Mouse (Mus musculus): ENCODE measurements at regions not wholly inside any gene's neighbourhood (a gene's known extent, or its start where the extent isn't known, plus 50 kb on each side); places are given as distances from the start of the nearest gene placed in this dataset.

- peak; percentile 8 for DNase-seq
- 0 out of 2 replicates have a peak, but pooled peaks have one; percentile 3 for ATAC-seq
- WGBS = 59% methylated on average over 3 of the region's 3 CpGs
These were observed 99.6 kb upstream of the Kbtbd8 start for GRCm38 (mm10) chr6:95017484-95017883.

GRCm38 (mm10) chr6:95013096-95013495 lies 103.9 kb upstream of the Kbtbd8 start:
- Histone ChIP-seq H3K9ac (no peak overlapping the region), H3K4me3 (ENCODE audit: low read depth, low read length) (no peak overlapping the region), H3K27ac (ENCODE audit: low read depth, low read length) (no peak overlapping the region), H3K27me3 (ENCODE audit: insufficient read depth, low read length) (no peaks in the 10 kb centered on the region), H3K4me1 (ENCODE audit: insufficient read depth) (no peaks in the 10 kb centered on the region), H3K9me3 (ENCODE audit: low read length) (no peaks in the 10 kb centered on the region), H3K4me2 (ENCODE audit: low read depth) (no peak overlapping the region), H3K36me3 (ENCODE audit: insufficient read depth) (no peaks in the 10 kb centered on the region)
- DNase-seq (no peak), ATAC-seq (no peak)
- 57% methylated on average over 5 of the region's 5 CpGs for WGBS
- TF ChIP-seq CTCF (IDR thresholded peaks at IDR 0.05; ENCODE audit: low read depth) = no peak

More at GRCm38 (mm10) chr6:95017484-95017883, 99.6 kb upstream of the Kbtbd8 start:
- H3K4me2 ChIP-seq (ENCODE audit: low read depth) = no peak overlapping the region
- no peaks in the 10 kb centered on the region for H3K27me3 ChIP-seq (ENCODE audit: insufficient read depth, low read length)
- no peaks in the 10 kb centered on the region for H3K9me3 ChIP-seq (ENCODE audit: low read length)
- H3K4me3 ChIP-seq (ENCODE audit: low read depth, low read length) = no peak overlapping the region
- TF ChIP-seq CTCF (IDR thresholded peaks at IDR 0.05; ENCODE audit: low read depth) = no peak
- no peak overlapping the region for H3K9ac ChIP-seq
- H3K4me1 ChIP-seq (ENCODE audit: insufficient read depth) = no peaks in the 10 kb centered on the region
- H3K36me3 ChIP-seq (ENCODE audit: insufficient read depth) = no peaks in the 10 kb centered on the region
- H3K27ac ChIP-seq (ENCODE audit: low read depth, low read length) = no peak overlapping the region

- H3K9me3 ChIP-seq (ENCODE audit: low read length) = no peaks in the 10 kb centered on the region
- 57% methylated on average over 2 of the region's 2 CpGs for WGBS
- H3K4me3 ChIP-seq (ENCODE audit: low read depth, low read length) = no peak overlapping the region
- H3K27me3 ChIP-seq (ENCODE audit: insufficient read depth, low read length) = no peaks in the 10 kb centered on the region
- H3K4me2 ChIP-seq (ENCODE audit: low read depth) = no peak overlapping the region
- DNase-seq (peak; percentile 63), ATAC-seq (no peak)
- H3K36me3 ChIP-seq (ENCODE audit: insufficient read depth) = no peaks in the 10 kb centered on the region
- TF ChIP-seq CTCF (IDR thresholded peaks at IDR 0.05; ENCODE audit: low read depth) = no peak
- H3K27ac ChIP-seq (ENCODE audit: low read depth, low read length) = no peak overlapping the region
- H3K9ac ChIP-seq = no peak overlapping the region
- H3K4me1 ChIP-seq (ENCODE audit: insufficient read depth) = no peaks in the 10 kb centered on the region
These were observed 110.6 kb upstream of the Kbtbd8 start for GRCm38 (mm10) chr6:95006485-95006884.

GRCm38 (mm10) chr6:95003716-95004115 lies 113.3 kb upstream of the Kbtbd8 start:
- Histone ChIP-seq H3K4me1 (ENCODE audit: insufficient read depth) (no peaks in the 10 kb centered on the region), H3K4me3 (ENCODE audit: low read depth, low read length) (no peak overlapping the region), H3K9ac (no peak overlapping the region), H3K27ac (ENCODE audit: low read depth, low read length) (no peak overlapping the region), H3K9me3 (ENCODE audit: low read length) (no peaks in the 10 kb centered on the region), H3K4me2 (ENCODE audit: low read depth) (no peak overlapping the region), H3K27me3 (ENCODE audit: insufficient read depth, low read length) (no peaks in the 10 kb centered on the region), H3K36me3 (ENCODE audit: insufficient read depth) (no peaks in the 10 kb centered on the region)
- TF ChIP-seq CTCF (IDR thresholded peaks at IDR 0.05; ENCODE audit: low read depth) = no peak
- DNase-seq (no peak), ATAC-seq (no peak)
- 50% methylated on average over 3 of the region's 3 CpGs for WGBS

GRCm38 (mm10) chr6:94999562-94999961 lies 117.5 kb upstream of the Kbtbd8 start:
- H3K4me1 ChIP-seq (ENCODE audit: insufficient read depth) = no peaks in the 10 kb centered on the region
- H3K9me3 ChIP-seq (ENCODE audit: low read length) = no peaks in the 10 kb centered on the region
- ATAC-seq = no peak
- no peak overlapping the region for H3K9ac ChIP-seq
- no peaks in the 10 kb centered on the region for H3K27me3 ChIP-seq (ENCODE audit: insufficient read depth, low read length)
- no peak overlapping the region for H3K4me2 ChIP-seq (ENCODE audit: low read depth)
- TF ChIP-seq CTCF (IDR thresholded peaks at IDR 0.05; ENCODE audit: low read depth) = no peak
- H3K4me3 ChIP-seq (ENCODE audit: low read depth, low read length) = no peak overlapping the region
- no peaks in the 10 kb centered on the region for H3K36me3 ChIP-seq (ENCODE audit: insufficient read depth)
- 70% methylated on average over 4 of the region's 4 CpGs for WGBS
- H3K27ac ChIP-seq (ENCODE audit: low read depth, low read length) = no peak overlapping the region
- DNase-seq = no peak

- H3K27ac ChIP-seq (ENCODE audit: low read depth, low read length) = no peak overlapping the region
- no peak for DNase-seq
- H3K9ac ChIP-seq = no peak overlapping the region
- no peak for TF ChIP-seq CTCF (IDR thresholded peaks at IDR 0.05; ENCODE audit: low read depth)
- no peaks in the 10 kb centered on the region for H3K4me1 ChIP-seq (ENCODE audit: insufficient read depth)
- no peaks in the 10 kb centered on the region for H3K9me3 ChIP-seq (ENCODE audit: low read length)
- no peaks in the 10 kb centered on the region for H3K36me3 ChIP-seq (ENCODE audit: insufficient read depth)
- 51% methylated on average over 6 of the region's 6 CpGs for WGBS
- H3K4me2 ChIP-seq (ENCODE audit: low read depth) = no peak overlapping the region
- H3K4me3 ChIP-seq (ENCODE audit: low read depth, low read length) = no peak overlapping the region
- H3K27me3 ChIP-seq (ENCODE audit: insufficient read depth, low read length) = no peaks in the 10 kb centered on the region
- no peak for ATAC-seq
These were observed 118.0 kb upstream of the Kbtbd8 start for GRCm38 (mm10) chr6:94999002-94999401.

- DNase-seq (no peak), ATAC-seq (no peak)
- Histone ChIP-seq H3K9ac (no peak overlapping the region), H3K36me3 (ENCODE audit: insufficient read depth) (no peaks in the 10 kb centered on the region), H3K4me1 (ENCODE audit: insufficient read depth) (no peaks in the 10 kb centered on the region), H3K4me3 (ENCODE audit: low read depth, low read length) (no peak overlapping the region), H3K27me3 (ENCODE audit: insufficient read depth, low read length) (no peaks in the 10 kb centered on the region), H3K9me3 (ENCODE audit: low read length) (no peaks in the 10 kb centered on the region), H3K27ac (ENCODE audit: low read depth, low read length) (no peak overlapping the region), H3K4me2 (ENCODE audit: low read depth) (no peak overlapping the region)
- TF ChIP-seq CTCF (IDR thresholded peaks at IDR 0.05; ENCODE audit: low read depth) = no peak
- 88% methylated on average over 2 of the region's 2 CpGs for WGBS
These were observed 118.7 kb upstream of the Kbtbd8 start for GRCm38 (mm10) chr6:94998371-94998770.

GRCm38 (mm10) chr6:94994376-94994775 lies 122.7 kb upstream of the Kbtbd8 start:
- Histone ChIP-seq H3K4me3 (ENCODE audit: low read depth, low read length) (no peak overlapping the region), H3K36me3 (ENCODE audit: insufficient read depth) (no peaks in the 10 kb centered on the region), H3K27me3 (ENCODE audit: insufficient read depth, low read length) (no peaks in the 10 kb centered on the region), H3K9me3 (ENCODE audit: low read length) (no peaks in the 10 kb centered on the region), H3K9ac (no peak overlapping the region), H3K27ac (ENCODE audit: low read depth, low read length) (no peak overlapping the region), H3K4me2 (ENCODE audit: low read depth) (no peak overlapping the region), H3K4me1 (ENCODE audit: insufficient read depth) (no peaks in the 10 kb centered on the region)
- DNase-seq = no peak
- TF ChIP-seq CTCF (IDR thresholded peaks at IDR 0.05; ENCODE audit: low read depth) = no peak
- ATAC-seq = no peak
- WGBS = 91% methylated on average over 1 of the region's 1 CpGs
